Mouse (Mus musculus): ENCODE measurements around the gene Trp53inp2. TPM values are rescaled to one million over a fixed set of nuclear protein-coding genes. Genes with fewer than 3 reads are reported as not detected.

The Trp53inp2 gene
- polyA plus RNA-seq (2012; rRNA removed): 145 and 159 TPM in 2 replicates

DNA sequence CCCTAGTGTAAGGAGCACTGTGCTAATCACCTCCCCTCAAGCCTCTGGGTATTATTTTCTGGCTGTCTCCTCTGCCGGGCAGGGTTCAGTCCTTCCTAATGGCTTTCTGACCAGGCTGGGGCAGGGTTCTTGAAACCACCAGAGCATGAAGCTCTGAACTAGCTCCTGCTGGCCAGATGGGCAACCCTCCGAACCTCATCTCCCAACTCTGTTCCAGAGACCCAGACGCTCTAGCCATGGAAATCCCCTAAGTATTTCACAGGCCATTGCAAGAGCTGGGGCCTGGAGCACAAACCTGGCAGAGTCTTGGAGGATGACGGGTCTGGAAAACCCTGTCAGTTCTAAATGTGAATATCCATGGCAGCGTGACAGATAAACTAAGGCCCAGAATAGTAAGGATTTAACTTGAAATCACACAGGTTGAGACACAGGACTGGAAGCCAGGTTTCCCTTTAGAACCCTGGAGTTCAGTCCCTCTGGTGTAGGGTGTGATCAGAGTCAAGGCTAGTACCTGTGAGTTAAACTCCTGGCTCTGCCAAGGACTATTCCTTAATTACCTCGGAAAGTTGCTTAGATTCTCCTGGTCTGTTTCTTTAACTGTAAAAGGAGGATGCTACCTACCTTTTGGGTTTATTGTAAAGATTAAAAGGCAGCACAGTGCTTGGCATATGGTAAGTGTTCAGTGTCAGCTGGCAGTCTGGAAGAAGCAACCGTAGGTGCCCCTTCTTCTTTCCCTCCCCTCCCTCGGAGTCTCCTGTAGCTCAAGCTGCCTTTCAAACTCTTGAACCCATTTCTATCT is at the start of gene Trp53inp2:
TSS of gene Trp53inp2 (plus strand) at position 799 of the 799 bp plus-strand sequence.
- no peak for TF ChIP-seq POLR2A (IDR thresholded peaks at IDR 0.05; ENCODE audit: borderline replicate concordance, extremely low read depth, insufficient read depth, insufficient read length, poor library complexity, severe bottlenecking)
- TF ChIP-seq CTCF (IDR thresholded peaks at IDR 0.05; ENCODE audit: borderline replicate concordance, extremely low read depth, insufficient read depth, insufficient read length): no peak
- DNase-seq (ENCODE audit: low read depth): peak; percentile 13

DNA sequence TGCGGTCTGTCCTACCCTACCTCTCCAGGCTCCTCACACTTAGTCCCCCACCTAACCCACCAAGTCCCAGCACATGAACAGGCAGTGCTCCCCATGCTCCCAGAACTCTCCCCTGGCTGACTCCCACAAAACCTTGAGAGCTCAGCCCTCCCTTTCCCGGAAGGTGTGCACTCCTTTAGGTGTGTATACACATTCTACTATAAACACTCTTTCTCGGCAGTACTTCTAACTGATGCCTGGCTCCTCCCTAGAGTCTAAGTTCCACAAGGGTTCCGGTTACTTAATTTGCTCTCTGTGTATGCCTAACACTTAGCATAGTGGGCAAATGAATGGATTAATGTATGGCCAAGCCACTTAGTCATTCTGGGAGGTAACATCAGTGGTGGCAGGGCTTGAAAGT is 49.5 kb upstream of the Trp53inp2 start:
- TF ChIP-seq POLR2A (IDR thresholded peaks at IDR 0.05; ENCODE audit: borderline replicate concordance, extremely low read depth, insufficient read depth, insufficient read length, poor library complexity, severe bottlenecking) (no peak), CTCF (IDR thresholded peaks at IDR 0.05; ENCODE audit: borderline replicate concordance, extremely low read depth, insufficient read depth, insufficient read length) (no peak)
- DNase-seq (ENCODE audit: low read depth): no peak

DNA sequence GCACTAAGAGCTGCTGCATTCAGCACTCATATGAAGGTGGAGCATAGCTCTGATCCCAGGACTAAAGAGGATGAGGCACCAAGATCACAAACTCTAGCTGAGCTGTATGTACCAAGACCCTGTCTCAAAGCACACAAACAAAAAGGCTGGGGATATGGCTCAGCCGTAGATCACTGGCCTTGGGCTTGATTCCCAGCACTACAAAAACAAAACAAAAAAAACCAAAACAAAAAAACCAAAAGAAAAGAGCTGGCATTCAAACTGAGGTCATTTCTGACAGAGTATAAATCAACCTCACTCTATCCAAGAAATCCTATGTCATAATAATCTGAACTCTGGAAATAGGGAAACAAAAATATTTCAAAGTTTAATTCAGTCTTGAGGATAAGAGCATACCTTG is 47.4 kb upstream of the Trp53inp2 start:
- DNase-seq (ENCODE audit: low read depth): no peak
- no peak for TF ChIP-seq CTCF (IDR thresholded peaks at IDR 0.05; ENCODE audit: borderline replicate concordance, extremely low read depth, insufficient read depth, insufficient read length)
- TF ChIP-seq POLR2A (IDR thresholded peaks at IDR 0.05; ENCODE audit: borderline replicate concordance, extremely low read depth, insufficient read depth, insufficient read length, poor library complexity, severe bottlenecking): no peak

DNA sequence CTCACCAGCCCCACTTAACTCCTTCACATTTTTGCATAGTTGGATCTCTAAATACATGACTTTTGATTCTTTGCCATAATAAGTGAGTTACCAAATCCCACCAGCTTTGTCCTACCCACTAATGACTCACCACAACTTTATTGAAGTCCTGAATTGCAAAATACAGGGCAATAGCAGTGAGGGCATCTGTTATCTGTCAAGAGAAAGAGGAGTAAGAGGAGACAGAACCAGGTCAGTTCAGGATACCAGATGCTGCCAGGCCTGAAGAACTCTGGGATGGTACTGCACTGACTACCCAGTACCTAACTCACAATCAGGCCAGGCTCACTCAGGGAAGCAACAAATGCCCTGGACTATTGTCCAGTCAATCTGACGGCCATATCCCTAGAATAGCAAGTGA is 45.6 kb upstream of the Trp53inp2 start:
- TF ChIP-seq POLR2A (IDR thresholded peaks at IDR 0.05; ENCODE audit: borderline replicate concordance, extremely low read depth, insufficient read depth, insufficient read length, poor library complexity, severe bottlenecking) (no peak), CTCF (IDR thresholded peaks at IDR 0.05; ENCODE audit: borderline replicate concordance, extremely low read depth, insufficient read depth, insufficient read length) (no peak)
- no peak for DNase-seq (ENCODE audit: low read depth)

DNA sequence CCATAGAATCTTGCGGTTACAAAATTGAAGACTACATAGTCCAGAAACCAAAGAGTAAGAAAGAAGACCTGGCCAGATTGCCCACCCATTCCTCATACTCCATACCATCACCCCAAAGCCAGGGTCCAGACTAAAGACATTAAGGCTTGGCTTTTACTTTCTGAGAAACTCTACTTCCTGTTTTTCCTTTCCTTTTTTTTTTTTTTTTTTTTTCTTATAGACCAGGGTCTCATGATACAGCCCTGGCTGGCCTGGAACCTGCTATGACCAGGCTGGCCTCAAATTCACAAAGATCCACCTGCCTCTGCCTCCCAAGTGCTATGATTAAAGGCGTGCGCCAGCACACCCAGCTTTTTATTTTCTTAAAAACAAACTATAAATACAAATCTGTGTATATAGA is 44.6 kb upstream of the Trp53inp2 start:
- no peak for DNase-seq (ENCODE audit: low read depth)
- no peak for TF ChIP-seq POLR2A (IDR thresholded peaks at IDR 0.05; ENCODE audit: borderline replicate concordance, extremely low read depth, insufficient read depth, insufficient read length, poor library complexity, severe bottlenecking)
- TF ChIP-seq CTCF (IDR thresholded peaks at IDR 0.05; ENCODE audit: borderline replicate concordance, extremely low read depth, insufficient read depth, insufficient read length): no peak

DNA sequence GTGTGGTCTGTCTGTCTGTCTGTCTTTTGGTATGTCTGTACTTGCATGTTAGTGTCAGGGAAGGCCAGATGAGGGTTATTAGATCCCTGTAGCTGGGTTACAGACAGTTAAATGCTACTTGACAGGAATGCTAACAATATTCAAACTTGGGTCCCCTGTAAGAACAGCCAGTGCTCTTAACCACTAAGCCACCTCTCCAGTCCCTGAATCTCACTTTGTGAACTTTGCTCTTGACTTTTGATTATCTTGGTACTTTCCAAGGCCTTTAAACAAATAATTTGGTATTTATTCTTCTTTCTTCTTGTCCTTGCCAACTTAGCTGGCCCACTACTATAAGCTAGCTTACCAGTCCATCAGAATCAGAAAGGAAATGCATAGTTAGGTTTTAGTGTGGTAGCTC is 40.7 kb upstream of the Trp53inp2 start:
- TF ChIP-seq POLR2A (IDR thresholded peaks at IDR 0.05; ENCODE audit: borderline replicate concordance, extremely low read depth, insufficient read depth, insufficient read length, poor library complexity, severe bottlenecking) (no peak), CTCF (IDR thresholded peaks at IDR 0.05; ENCODE audit: borderline replicate concordance, extremely low read depth, insufficient read depth, insufficient read length) (no peak)
- DNase-seq (ENCODE audit: low read depth): no peak

DNA sequence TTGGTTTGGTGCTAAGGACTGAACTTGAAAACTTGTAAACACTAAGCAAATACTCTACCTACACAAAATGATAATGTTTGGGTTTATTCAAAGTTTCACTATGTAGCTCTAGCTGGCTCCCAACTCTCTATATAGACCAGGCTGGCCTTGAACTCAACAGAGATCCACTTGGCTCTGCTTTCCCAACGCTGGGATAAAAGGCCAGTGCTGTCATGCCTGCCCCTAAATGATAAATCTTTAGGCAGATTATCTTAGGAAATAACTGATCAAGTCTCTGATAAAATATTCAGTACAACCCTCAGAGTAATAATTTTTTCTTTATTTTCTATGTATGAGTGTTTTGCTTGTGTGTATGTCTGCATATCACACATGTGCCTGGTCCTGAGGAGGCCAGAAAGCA is 34.2 kb upstream of the Trp53inp2 start:
- DNase-seq (ENCODE audit: low read depth): no peak
- TF ChIP-seq POLR2A (IDR thresholded peaks at IDR 0.05; ENCODE audit: borderline replicate concordance, extremely low read depth, insufficient read depth, insufficient read length, poor library complexity, severe bottlenecking) (no peak), CTCF (IDR thresholded peaks at IDR 0.05; ENCODE audit: borderline replicate concordance, extremely low read depth, insufficient read depth, insufficient read length) (no peak)

DNA sequence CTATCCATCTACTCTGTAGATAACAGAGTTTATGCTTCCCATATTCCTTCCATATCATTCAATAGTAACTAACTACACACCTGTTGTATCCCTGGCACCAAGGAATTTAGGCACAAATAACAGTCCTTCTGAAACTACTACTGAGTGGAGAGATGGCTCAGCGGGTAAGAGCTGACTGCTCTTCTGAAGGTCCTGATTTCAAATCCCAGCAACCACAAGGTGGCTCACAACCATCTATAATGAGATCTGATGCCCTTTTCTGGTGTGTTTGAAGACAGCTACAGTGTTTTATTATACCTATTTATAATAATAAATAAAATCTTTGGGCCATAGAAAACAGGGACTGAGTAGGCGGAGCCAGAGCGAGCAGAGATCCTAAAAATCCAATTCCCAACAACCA is 26.5 kb upstream of the Trp53inp2 start:
- TF ChIP-seq POLR2A (IDR thresholded peaks at IDR 0.05; ENCODE audit: borderline replicate concordance, extremely low read depth, insufficient read depth, insufficient read length, poor library complexity, severe bottlenecking): no peak
- TF ChIP-seq CTCF (IDR thresholded peaks at IDR 0.05; ENCODE audit: borderline replicate concordance, extremely low read depth, insufficient read depth, insufficient read length): no peak
- DNase-seq (ENCODE audit: low read depth): no peak

DNA sequence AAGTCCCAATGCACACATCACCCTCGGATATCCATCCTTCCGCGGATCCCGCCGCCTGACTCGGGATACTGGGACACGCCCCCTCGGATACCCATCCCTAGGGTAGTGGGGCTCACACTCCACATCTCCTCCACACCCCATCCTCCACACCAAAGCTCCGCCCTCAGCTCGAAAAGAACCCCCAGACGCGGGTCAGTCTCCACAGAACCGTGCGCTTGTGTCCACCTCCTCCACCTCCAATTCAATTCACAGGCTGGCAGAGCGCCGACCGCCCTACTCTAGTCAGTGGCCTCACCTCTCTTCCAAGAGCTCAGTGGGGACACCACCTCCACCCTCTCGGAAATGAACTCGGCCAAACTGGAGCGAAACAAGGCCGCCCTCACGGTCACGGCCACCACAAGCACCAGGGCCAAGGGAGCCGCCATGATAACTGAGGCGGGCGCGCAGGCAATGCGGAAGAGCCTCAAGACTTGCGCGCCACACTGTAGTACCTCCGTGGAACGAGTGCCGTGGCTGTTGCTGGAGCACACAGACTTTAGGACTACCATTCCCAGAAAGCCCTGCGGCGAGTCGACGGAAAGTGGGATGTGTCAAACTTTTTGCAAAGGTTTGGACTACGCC is 23.8 kb upstream of the Trp53inp2 start, which contains the start of gene Pigu:
TSS of gene Pigu (minus strand) at position 460 of the 621 bp plus-strand sequence.
- DNase-seq (ENCODE audit: low read depth): peak; percentile 99
- TF ChIP-seq CTCF (IDR thresholded peaks at IDR 0.05; ENCODE audit: borderline replicate concordance, extremely low read depth, insufficient read depth, insufficient read length) (no peak), POLR2A (IDR thresholded peaks at IDR 0.05; ENCODE audit: borderline replicate concordance, extremely low read depth, insufficient read depth, insufficient read length, poor library complexity, severe bottlenecking) (peak; percentile 60; the same call in 1 of the 2 replicates)

DNA sequence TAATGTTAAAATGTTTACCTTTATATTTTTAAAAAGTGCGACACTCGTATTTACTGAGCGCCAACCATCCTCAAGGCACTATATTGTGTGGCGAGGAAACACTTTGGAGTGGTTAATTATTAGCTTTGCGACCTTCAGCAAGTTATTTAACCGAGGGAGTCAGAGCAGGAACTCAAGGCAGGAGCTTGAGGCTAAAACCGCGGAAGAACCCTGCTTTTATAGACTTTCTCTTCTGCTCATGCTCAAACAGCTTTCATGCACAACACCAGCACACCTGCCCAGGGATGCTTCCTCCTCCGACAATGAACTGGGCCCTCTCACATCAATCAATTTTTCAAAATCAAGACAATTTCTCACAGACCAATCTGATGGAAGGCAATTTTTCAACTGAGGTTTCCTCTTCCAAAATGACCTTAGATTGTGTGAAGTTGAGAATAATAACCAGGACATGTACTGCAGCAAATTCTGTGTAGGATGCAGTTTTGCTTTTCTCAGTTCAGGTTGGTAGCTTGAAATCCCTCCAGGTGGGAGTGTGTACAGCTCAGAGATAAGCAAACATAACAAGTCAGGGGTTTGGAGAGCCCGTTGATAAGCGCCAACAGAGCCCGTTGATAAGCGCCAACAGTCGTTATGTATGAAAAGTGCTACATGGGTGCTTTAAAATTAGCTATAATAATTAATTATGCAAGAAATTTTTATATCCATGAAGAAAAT is 23.0 kb upstream of the Trp53inp2 start:
- peak; percentile 61 for DNase-seq (ENCODE audit: low read depth)
- no peak for TF ChIP-seq CTCF (IDR thresholded peaks at IDR 0.05; ENCODE audit: borderline replicate concordance, extremely low read depth, insufficient read depth, insufficient read length)
- TF ChIP-seq POLR2A (IDR thresholded peaks at IDR 0.05; ENCODE audit: borderline replicate concordance, extremely low read depth, insufficient read depth, insufficient read length, poor library complexity, severe bottlenecking): no peak

DNA sequence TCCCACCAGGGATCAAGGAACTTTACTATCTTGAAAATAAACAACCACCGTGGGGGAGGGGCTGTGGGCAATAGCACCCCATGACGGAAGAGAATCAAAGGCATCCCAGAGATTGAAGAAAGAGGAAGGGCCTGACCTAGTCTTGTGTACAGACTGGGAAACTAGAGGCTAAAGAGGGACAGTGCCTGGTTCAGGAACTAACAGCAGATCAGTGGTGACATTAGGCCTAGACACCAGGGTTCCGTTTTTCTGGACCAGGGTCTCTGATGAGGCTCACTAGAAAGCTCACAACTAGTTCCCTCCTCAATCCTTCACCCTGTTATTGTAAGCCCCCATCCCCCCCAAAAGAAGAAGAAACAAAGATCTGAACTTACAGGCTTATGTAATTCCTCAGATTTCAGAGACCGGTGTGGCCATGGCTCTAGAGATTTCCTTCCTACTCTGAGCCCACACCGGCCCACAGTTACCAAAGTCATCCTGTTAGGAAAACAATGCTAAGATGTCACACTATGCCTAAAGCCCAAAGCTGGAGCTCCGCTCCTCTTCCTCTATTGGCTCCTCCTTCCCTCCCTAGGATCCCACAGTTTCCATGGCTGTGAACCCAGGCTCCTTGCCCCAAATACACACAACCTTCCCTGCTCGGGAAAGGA is 13.1 kb upstream of the Trp53inp2 start:
- TF ChIP-seq CTCF (IDR thresholded peaks at IDR 0.05; ENCODE audit: borderline replicate concordance, extremely low read depth, insufficient read depth, insufficient read length) (no peak), POLR2A (IDR thresholded peaks at IDR 0.05; ENCODE audit: borderline replicate concordance, extremely low read depth, insufficient read depth, insufficient read length, poor library complexity, severe bottlenecking) (no peak)
- DNase-seq (ENCODE audit: low read depth): no peak
